ENCODE assay signal across 8 mouse cellular contexts in the genomic region with DNA sequence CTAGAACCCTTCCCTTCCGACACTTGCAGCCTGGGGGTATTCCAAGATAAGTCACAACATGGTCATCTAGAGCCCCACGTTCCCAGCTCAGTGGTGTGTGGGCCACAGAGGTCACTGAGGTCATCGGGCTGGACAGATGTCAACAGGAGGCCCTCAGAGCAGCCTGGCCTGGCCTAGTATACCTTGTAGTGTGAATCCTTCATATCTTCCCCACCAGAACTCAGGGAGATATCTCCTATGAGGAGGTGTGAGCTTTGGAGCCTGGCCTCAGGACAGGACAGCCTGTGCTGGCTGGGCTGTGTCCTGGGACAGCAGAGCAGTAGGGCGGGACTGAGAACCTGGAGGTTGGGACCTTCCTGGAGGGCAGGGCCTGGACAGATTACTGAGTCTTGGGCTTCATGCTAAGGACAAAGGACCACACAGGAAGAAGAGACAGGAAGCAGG. TPM values are rescaled to one million over a fixed set of nuclear protein-coding genes. Genes with fewer than 3 reads are reported as not detected.
DNase-seq lines count a peak whose midpoint lies in the region; ATAC-seq and TF ChIP-seq lines count a peak whose summit lies in the region.

No protein-coding gene starts in this region.

- peaks cover 74% of the 10 kb centered on the region for H3K4me1 ChIP-seq in hindbrain, embryonic 10.5 days (replicated peaks)
- peaks cover 21% of the 10 kb centered on the region for H3K4me1 ChIP-seq in hindbrain, embryonic 16.5 days (ENCODE audit: control insufficient read depth, insufficient read depth, low read depth, low read length)
- peaks cover 4% of the 10 kb centered on the region; the same call in 1 of the 2 replicates for H3K4me1 ChIP-seq in bone marrow, adult 2 months (ENCODE audit: control insufficient read depth, insufficient read depth, low read length)
- peaks cover 53% of the 10 kb centered on the region for H3K4me1 ChIP-seq in limb, embryonic 15.5 days

- no peak overlapping the region for H3K4me2 ChIP-seq in hindbrain, embryonic 16.5 days (ENCODE audit: low read length)
- H3K4me2 ChIP-seq in limb, embryonic 15.5 days, result no peak overlapping the region

- no peaks in the 10 kb centered on the region for H3K9me3 ChIP-seq in hindbrain, embryonic 10.5 days
- H3K9me3 ChIP-seq in hindbrain, embryonic 16.5 days (ENCODE audit: control insufficient read depth, low read length), result no peaks in the 10 kb centered on the region
- H3K9me3 ChIP-seq in limb, embryonic 15.5 days, result no peaks in the 10 kb centered on the region

- intact Hi-C loops in heart, postnatal 14 days (cut with DNase I), result no loop called here

- peak overlapping the region; percentile 100 for H3K27ac ChIP-seq in hindbrain, embryonic 10.5 days
- no peak overlapping the region; the same call in 1 of the 2 replicates for H3K27ac ChIP-seq in hindbrain, embryonic 16.5 days (ENCODE audit: low read depth, low read length)
- H3K27ac ChIP-seq in bone marrow, adult 2 months (ENCODE audit: control insufficient read depth, insufficient read depth, low read depth, low read length, poor library complexity), result peak overlapping the region; percentile 97
- H3K27ac ChIP-seq in limb, embryonic 15.5 days, result peak overlapping the region; percentile 100

- 69% methylated on average over 4 of the region's 4 CpGs for WGBS in hindbrain, embryonic 10.5 days
- WGBS in hindbrain, embryonic 16.5 days, result 73% methylated on average over 4 of the region's 4 CpGs
- WGBS in bone marrow, adult 2 months, result 78% methylated on average over 4 of the region's 4 CpGs
- WGBS in limb, embryonic 15.5 days, result 71% methylated on average over 4 of the region's 4 CpGs

- H3K9ac ChIP-seq in hindbrain, embryonic 16.5 days (ENCODE audit: low read depth, low read length), result no peak overlapping the region
- H3K9ac ChIP-seq in limb, embryonic 15.5 days, result no peak overlapping the region

- H3K36me3 ChIP-seq in hindbrain, embryonic 10.5 days, result peaks cover 60% of the 10 kb centered on the region
- H3K36me3 ChIP-seq in hindbrain, embryonic 16.5 days (ENCODE audit: control insufficient read depth, insufficient read depth, low read length), result peaks cover 14% of the 10 kb centered on the region; the same call in 1 of the 2 replicates
- peaks cover 36% of the 10 kb centered on the region for H3K36me3 ChIP-seq in limb, embryonic 15.5 days

- ATAC-seq in hindbrain, embryonic 16.5 days, result no peak
- ATAC-seq in limb, embryonic 15.5 days (ENCODE audit: insufficient number of reproducible peaks, low FRiP score, low TSS enrichment, low read depth), result no peak
- ATAC-seq in megakaryocyte progenitor cell, adult 5-6 weeks (replicated peaks; ENCODE audit: poor library complexity), result no peak

- no peaks in the 10 kb centered on the region for H3K27me3 ChIP-seq in hindbrain, embryonic 10.5 days (ENCODE audit: insufficient read depth, poor library complexity, severe bottlenecking)
- H3K27me3 ChIP-seq in hindbrain, embryonic 16.5 days (replicated peaks; ENCODE audit: control insufficient read depth, insufficient read depth, low read length), result no peaks in the 10 kb centered on the region
- H3K27me3 ChIP-seq in limb, embryonic 15.5 days, result no peaks in the 10 kb centered on the region

- peak overlapping the region; percentile 99 for H3K4me3 ChIP-seq in hindbrain, embryonic 10.5 days
- no peak overlapping the region for H3K4me3 ChIP-seq in hindbrain, embryonic 16.5 days (ENCODE audit: low read length)
- H3K4me3 ChIP-seq in bone marrow, adult 2 months (replicated peaks; ENCODE audit: control insufficient read depth, low read depth, low read length), result no peak overlapping the region
- H3K4me3 ChIP-seq in limb, embryonic 15.5 days, result no peak overlapping the region

- TF ChIP-seq POLR2A in bone marrow, adult 2 months (IDR thresholded peaks at IDR 0.05; ENCODE audit: borderline replicate concordance, control insufficient read depth, low read depth, low read length), result no peak

- no peak for TF ChIP-seq CTCF in bone marrow, adult 2 months (IDR thresholded peaks at IDR 0.05; ENCODE audit: control insufficient read depth, insufficient read depth, low read length)

- DNase-seq in hindbrain, embryonic 10.5 days (ENCODE audit: low spot score), result no peak
- DNase-seq in heart, postnatal 14 days, result peak; percentile 64 to 70
- DNase-seq in ovary, postnatal 36 days (ENCODE audit: low spot score), result no peak
- no peak for DNase-seq in urinary bladder, postnatal 36 days (ENCODE audit: low spot score in 2 of 2)

RNA-seq across cellular contexts. Expression of gene Midn, which starts 1.5 kb away (rescaled TPM):
- polyA plus RNA-seq in hindbrain, embryonic 10.5 days (2016; fragmentation: Nextera tagmentation; extraction: Ambion mirVana), result 22.3 and 24.6 TPM in 2 replicates
- polyA plus RNA-seq in hindbrain, embryonic 16.5 days (2015; fragmentation: Nextera tagmentation; extraction: Ambion mirVana), result 16.0 and 16.1 TPM in 2 replicates
- 36.0 and 53.2 TPM in 2 replicates for polyA plus RNA-seq in bone marrow, adult 2 months (2011; ENCODE audit: insufficient read depth, insufficient read length, low replicate concordance, missing spikeins)
- 100 to 1,000 TPM; 158 to 178 TPM for total RNA-seq in heart, postnatal 14 days (2021)
- 13.4 and 14.0 TPM in 2 replicates for polyA plus RNA-seq in limb, embryonic 15.5 days (2015; fragmentation: Nextera tagmentation; extraction: Ambion mirVana)
- 21.4 and 22.2 TPM in 2 replicates for total RNA-seq in megakaryocyte progenitor cell, adult 5-6 weeks (2015)
- 12.7 and 17.9 TPM in 2 replicates for total RNA-seq in megakaryocyte progenitor cell, adult 5-6 weeks (2017)

RNA-seq across cellular contexts. Expression of gene Cbarp, which starts 6.0 kb away (rescaled TPM):
- polyA plus RNA-seq in hindbrain, embryonic 10.5 days (2016; fragmentation: Nextera tagmentation; extraction: Ambion mirVana), result 7.1 and 15.0 TPM in 2 replicates
- polyA plus RNA-seq in hindbrain, embryonic 16.5 days (2015; fragmentation: Nextera tagmentation; extraction: Ambion mirVana), result 98.8 and 130 TPM in 2 replicates
- polyA plus RNA-seq in bone marrow, adult 2 months (2011; ENCODE audit: insufficient read depth, insufficient read length, low replicate concordance, missing spikeins), result 3.4 and 3.7 TPM in 2 replicates
- 1 to 10 TPM; 3.0 to 3.3 TPM for total RNA-seq in heart, postnatal 14 days (2021)
- polyA plus RNA-seq in limb, embryonic 15.5 days (2015; fragmentation: Nextera tagmentation; extraction: Ambion mirVana), result 5.9 and 6.8 TPM in 2 replicates
- 3.8 and 4.8 TPM in 2 replicates for total RNA-seq in megakaryocyte progenitor cell, adult 5-6 weeks (2015)
- total RNA-seq in megakaryocyte progenitor cell, adult 5-6 weeks (2017), result 2.0 and 2.2 TPM in 2 replicates

RNA-seq across cellular contexts. Expression of gene Atp5d, which starts 8.2 kb away (rescaled TPM):
- polyA plus RNA-seq in hindbrain, embryonic 10.5 days (2016; fragmentation: Nextera tagmentation; extraction: Ambion mirVana), result 484 and 504 TPM in 2 replicates
- 554 and 581 TPM in 2 replicates for polyA plus RNA-seq in hindbrain, embryonic 16.5 days (2015; fragmentation: Nextera tagmentation; extraction: Ambion mirVana)
- 131 and 178 TPM in 2 replicates for polyA plus RNA-seq in bone marrow, adult 2 months (2011; ENCODE audit: insufficient read depth, insufficient read length, low replicate concordance, missing spikeins)
- total RNA-seq in heart, postnatal 14 days (2021), result 1,000 to 10,000 TPM; 1,168 to 1,183 TPM
- 494 and 537 TPM in 2 replicates for polyA plus RNA-seq in limb, embryonic 15.5 days (2015; fragmentation: Nextera tagmentation; extraction: Ambion mirVana)
- total RNA-seq in megakaryocyte progenitor cell, adult 5-6 weeks (2015), result 187 and 199 TPM in 2 replicates
- total RNA-seq in megakaryocyte progenitor cell, adult 5-6 weeks (2017), result 37.6 and 39.3 TPM in 2 replicates

RNA-seq across cellular contexts. Expression of gene Cirbp, which starts 19.2 kb away (rescaled TPM):
- polyA plus RNA-seq in hindbrain, embryonic 10.5 days (2016; fragmentation: Nextera tagmentation; extraction: Ambion mirVana), result 95.3 and 153 TPM in 2 replicates
- 288 and 311 TPM in 2 replicates for polyA plus RNA-seq in hindbrain, embryonic 16.5 days (2015; fragmentation: Nextera tagmentation; extraction: Ambion mirVana)
- polyA plus RNA-seq in bone marrow, adult 2 months (2011; ENCODE audit: insufficient read depth, insufficient read length, low replicate concordance, missing spikeins), result 200 and 277 TPM in 2 replicates
- total RNA-seq in heart, postnatal 14 days (2021), result 10 to 100 TPM; 40.4 to 64.3 TPM
- polyA plus RNA-seq in limb, embryonic 15.5 days (2015; fragmentation: Nextera tagmentation; extraction: Ambion mirVana), result 102 and 103 TPM in 2 replicates
- 16.1 and 18.4 TPM in 2 replicates for total RNA-seq in megakaryocyte progenitor cell, adult 5-6 weeks (2015)
- total RNA-seq in megakaryocyte progenitor cell, adult 5-6 weeks (2017), result 35.4 and 60.4 TPM in 2 replicates

RNA-seq across cellular contexts. Expression of gene 1600002K03Rik, which starts 26.2 kb away (rescaled TPM):
- 12.9 and 14.4 TPM in 2 replicates for polyA plus RNA-seq in hindbrain, embryonic 10.5 days (2016; fragmentation: Nextera tagmentation; extraction: Ambion mirVana)
- polyA plus RNA-seq in hindbrain, embryonic 16.5 days (2015; fragmentation: Nextera tagmentation; extraction: Ambion mirVana), result 9.4 and 10.1 TPM in 2 replicates
- 8.8 and 23.7 TPM in 2 replicates for polyA plus RNA-seq in bone marrow, adult 2 months (2011; ENCODE audit: insufficient read depth, insufficient read length, low replicate concordance, missing spikeins)
- 1 to 10 TPM; 3.8 to 4.7 TPM for total RNA-seq in heart, postnatal 14 days (2021)
- 12.8 and 13.3 TPM in 2 replicates for polyA plus RNA-seq in limb, embryonic 15.5 days (2015; fragmentation: Nextera tagmentation; extraction: Ambion mirVana)
- 17.2 and 18.2 TPM in 2 replicates for total RNA-seq in megakaryocyte progenitor cell, adult 5-6 weeks (2015)
- 13.4 and 13.5 TPM in 2 replicates for total RNA-seq in megakaryocyte progenitor cell, adult 5-6 weeks (2017)

Comparison
In these comparisons a context has a peak if more than half of its experiments do, and no peak if none do; other contexts are left out.
1. DNase-seq: peak in heart, postnatal 14 days (2 of 2); none in hindbrain, embryonic 10.5 days (single experiment), ovary, postnatal 36 days (single experiment) and urinary bladder, postnatal 36 days (0 of 2).